Mouse (Mus musculus) adrenal gland, postnatal 25 days (tissue): Measurements from ENCODE around the gene Tbc1d10a. TPM values are rescaled to one million over a fixed set of nuclear protein-coding genes. Genes with fewer than 3 reads are reported as not detected.
A peak's percentile ranks its signal among the peaks of the same experiment; 100 is the strongest.
"Not testable (repeated sequence)": the region's sequence is repeated elsewhere in the genome, so short reads cannot be mapped to it uniquely, and the experiment has no call there.

Source experiments
- DNase-seq: peaks from one replicate; pipeline ENCODE4 v3.0.0; 2021; ENCODE audit warnings: mixed read lengths
- total RNA-seq: library from RNA; stranded (reverse); gene quantifications from 2 replicates; pipeline ENCODE4 v1.2.3, GENCODE M21; 2021

Tbc1d10a gene
- total RNA-seq, 1 experiment from 2014 or later: 15.8 TPM

DNA sequence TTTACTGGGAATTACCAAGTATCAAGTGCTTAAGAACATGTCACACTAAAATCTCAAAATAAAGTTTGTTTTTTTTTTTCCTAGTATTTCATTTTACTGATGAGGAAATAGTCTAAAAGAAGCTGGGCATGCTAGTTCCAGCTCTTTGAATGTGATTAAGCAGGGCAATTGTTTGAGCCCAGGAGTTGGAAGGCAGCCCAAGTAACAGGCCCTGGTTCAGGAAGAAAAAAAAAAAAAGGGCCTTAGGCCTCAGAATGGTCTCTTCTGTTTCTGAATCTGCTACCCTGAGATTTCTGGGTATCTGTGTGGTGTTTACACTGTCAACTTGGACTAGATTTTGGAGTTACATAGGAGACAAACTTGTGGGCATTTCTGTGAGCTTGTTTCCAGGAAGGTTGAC lies 3.1 kb upstream of the Tbc1d10a start:
- no peak for DNase-seq

DNA sequence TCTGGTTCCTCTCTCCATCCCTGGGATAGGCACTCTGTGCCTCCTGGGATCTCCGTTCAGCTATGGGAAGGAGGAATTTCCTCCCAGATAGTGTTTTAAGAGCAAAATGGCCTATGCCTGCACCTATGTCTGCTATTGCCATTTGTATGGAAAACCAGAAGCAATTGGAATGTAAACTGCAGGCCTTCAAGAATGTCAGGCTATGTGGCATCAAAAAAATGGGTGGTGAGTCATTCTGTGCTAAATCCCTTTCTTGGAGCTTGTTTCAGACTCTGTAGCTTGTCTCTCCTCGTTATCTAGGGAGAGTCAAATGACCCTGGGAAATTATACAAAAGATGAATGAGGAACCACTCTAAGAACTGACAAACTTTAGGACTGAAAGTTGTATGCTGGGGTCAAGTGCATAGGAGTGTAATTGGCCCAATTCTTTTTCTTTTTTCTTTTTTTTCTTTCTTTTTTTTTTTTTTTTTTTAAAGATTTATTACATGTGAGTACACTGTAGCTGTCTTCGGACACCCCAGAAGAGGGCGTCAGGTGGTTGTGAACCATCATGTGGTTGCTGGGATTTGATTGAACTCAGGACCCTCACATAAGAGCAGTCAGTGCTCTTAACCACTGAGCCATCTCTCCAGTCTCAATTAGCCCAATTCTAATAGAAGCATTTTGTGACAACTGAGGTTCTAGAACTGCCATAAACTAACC lies 2.2 kb upstream of the Tbc1d10a start:
- no peak for DNase-seq

- DNase-seq: not testable (repeated sequence)
Measured at GRCm38 (mm10) chr11:4185480-4185879, 1.1 kb upstream of the Tbc1d10a start.

DNA sequence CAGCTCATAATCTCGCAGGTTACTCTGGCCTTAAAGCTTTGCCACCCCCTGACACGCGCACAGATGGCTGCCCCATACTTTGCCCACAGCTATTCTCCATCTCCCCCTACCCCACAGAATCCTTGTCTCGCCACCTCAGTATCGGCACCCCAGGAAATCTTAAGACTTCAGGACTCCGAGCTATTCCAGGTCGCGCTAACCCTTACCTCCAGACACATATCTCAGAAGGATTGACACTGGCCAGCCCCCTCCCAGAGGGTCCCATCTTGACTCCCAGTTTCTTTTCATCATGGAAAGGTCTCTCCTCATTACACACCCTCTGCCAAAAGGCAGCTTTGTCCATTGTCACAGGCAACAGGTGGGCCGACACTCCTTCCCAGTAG lies 720 bp downstream of the Tbc1d10a start:
- DNase-seq: no peak

DNA sequence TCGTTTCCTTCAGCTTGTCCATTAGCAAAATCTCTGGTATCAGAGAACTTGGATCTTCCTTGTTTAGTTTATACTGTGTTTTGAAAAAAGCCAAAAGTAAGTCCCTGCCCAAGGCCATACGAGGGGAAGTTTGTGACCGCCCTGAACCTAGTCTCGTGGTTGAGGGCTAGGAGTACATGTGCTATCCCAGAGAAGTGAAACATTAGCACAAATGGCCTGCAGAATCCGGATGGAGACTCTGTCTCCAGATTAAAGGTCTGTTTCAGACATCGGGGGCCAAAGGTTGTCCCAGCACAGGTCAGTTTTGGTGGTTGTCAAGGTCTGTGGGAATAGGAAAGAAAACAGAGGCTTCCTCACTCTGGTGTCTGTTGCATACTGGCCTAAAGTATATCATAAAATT lies 2.6 kb downstream of the Tbc1d10a start:
- DNase-seq: no peak

DNA sequence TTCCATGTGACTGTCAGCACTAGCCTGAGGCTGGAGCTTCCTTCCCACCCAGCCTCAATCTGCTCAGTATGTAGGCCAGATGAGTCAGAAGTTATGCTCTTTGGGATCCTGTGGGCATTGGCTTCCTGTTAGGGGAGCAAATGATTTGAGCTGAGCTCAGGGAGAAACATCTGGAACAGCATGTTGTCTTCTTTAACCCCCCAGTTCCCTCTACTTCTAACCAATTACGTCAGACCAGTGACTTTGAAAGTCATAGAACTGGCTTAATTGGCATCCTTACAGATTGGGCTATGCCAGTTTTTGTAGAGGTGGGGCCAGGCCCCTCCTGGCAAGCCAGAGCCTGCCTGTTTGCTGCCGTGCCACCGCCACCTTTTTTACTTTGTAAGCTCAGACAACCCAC lies 4.1 kb downstream of the Tbc1d10a start:
- no peak for DNase-seq

DNA sequence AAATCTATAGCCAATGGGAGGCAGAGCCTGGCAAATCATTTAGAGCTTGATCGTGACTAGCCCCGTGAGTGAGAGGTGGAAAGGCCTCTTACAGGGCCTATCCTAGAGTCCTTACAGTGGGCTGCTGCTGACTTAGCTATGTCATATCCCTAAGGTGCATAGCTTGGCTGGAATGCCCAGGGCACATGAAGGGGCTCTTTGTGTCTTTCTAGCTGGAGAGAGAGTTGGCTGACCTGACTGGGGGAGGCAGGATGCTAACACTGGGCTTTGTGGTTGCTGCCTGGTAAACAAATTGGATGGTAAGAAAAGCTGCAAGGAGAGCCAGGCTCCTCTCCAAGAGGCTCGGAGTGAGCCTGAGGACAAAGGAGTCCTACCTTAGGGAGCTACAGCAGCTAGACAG lies 6.2 kb downstream of the Tbc1d10a start:
- DNase-seq: no peak

DNA sequence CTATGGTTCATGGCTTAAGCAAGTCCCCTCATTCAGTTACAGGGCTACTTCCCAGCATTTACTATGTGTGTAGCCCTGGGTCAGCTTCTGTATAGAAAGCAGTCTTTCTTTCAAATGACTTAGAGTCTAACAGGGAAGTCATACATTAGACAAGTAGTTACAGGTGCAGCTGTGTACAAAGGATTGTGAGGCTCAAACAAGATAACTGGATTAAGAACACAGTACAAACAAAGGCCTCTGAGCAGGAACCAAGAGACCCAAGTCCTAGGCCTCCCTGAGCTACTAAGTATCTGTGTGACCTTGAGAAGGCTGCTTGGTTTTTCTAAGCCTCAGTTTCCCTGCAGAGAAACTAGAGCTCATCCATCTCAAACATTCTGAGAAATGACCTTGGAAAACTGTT lies 6.8 kb downstream of the Tbc1d10a start:
- DNase-seq: no peak

GRCm38 (mm10) chr11:4195597-4196031 lies 9.0 kb downstream of the Tbc1d10a start:
- DNase-seq: no peak

GRCm38 (mm10) chr11:4196636-4197035 lies 10.0 kb downstream of the Tbc1d10a start:
- DNase-seq: no peak

DNA sequence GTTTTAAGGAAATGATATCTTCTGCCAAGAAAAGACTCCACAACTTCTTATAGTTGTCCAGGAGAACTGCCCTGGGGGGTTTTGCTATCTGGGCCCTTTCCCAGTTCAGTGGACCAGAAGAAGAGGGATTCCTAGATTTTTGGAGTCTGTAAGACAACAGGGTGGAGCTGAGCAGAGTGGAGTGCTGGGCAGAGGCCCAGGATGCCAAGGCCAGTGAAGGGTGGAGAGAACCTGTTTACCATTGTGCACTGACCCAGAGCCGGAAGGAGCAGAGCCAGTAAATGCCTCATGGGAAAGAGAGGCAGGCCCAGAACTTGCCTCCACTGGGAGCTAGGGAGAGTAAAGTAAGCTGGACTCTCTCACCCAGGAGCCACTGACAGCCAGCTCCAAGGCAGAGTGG lies 11.1 kb downstream of the Tbc1d10a start:
- peak; percentile 40 for DNase-seq

DNA sequence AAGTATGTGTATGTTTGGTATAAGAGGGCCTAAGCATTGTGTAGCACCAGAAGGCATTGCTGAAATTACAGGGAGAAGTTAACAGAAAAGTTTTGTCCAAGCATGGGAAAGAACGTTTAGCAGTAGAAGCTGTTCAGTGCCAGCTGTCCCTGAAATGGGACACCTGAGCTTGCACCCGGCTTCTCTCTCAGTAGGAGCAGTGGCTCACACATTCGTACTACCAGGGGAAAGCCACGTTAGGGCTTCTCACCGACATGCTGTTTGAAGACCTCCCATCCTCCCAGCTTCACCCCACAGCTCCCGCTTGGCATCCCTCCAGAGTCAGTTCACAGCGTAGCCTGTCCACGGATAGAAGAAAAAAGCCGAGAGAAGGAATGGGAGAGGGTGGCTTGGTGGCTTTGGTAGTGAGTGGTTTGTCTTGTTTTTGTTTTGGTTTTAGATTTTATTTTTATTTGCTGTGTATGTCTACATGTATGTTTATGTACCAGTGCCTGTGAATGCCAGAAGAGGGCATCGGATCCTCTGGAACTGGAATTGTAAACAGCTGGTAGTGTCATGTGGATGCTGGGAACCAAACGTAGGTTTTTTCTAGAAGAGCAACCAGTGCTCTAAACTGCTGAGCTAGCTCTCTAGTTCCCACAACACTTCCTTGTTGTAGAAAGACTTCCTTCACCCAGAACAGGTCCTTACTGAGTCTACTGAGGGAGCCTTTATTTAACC lies 15.6 kb downstream of the Tbc1d10a start:
- DNase-seq: no peak

DNA sequence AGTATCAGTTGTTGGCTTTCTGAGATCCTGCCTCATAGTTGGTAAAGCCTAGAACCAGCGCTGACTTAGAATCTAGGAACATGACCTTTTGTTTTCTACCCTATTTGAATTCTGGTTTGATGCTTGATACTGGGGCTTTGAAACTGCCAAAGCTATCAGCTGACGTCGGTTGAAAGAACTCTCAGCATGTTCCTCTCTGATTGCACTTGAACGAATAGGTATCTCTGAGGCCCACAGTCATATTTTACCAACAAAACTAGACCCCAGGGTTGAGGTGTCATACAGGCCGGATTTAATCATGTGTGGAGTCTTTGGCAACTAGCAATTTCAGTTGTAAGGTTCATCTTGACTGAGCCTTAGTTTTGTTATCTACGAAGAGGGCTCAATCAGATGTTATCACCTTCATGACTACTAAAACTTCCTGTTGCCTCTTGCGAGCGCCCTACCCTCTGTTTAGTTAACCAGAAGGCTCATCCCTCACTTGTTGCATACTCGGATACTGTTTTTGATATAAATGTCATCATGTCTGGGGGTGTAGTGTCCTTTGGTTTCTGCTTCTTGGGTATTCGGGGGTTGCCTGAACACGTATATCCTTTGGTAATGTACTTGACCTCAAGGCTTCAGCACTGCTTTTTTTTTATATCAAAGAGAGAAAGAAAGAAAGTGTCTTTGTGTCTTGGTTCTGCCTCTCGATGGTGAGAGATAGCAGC lies 16.6 kb downstream of the Tbc1d10a start:
- no peak for DNase-seq

DNA sequence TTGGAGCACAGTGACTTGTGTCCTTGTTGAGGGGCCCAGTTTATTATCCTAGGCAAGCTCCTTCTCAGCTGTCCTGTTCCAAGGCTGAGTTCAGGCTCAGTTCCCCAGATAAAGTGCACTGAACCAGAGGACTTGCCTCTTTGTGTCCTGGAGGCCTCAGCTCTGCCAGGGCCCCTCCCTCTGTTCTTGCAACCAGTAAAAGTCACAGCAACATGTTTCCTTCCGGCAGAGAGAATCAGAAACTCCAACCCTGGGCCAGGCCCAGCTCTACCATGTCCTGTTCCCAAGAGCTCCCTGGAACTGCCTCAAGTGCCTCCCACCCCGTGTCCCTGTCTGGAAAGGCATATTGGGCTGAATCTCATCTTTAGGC lies 17.1 kb downstream of the Tbc1d10a start:
- peak; percentile 57 for DNase-seq

DNA sequence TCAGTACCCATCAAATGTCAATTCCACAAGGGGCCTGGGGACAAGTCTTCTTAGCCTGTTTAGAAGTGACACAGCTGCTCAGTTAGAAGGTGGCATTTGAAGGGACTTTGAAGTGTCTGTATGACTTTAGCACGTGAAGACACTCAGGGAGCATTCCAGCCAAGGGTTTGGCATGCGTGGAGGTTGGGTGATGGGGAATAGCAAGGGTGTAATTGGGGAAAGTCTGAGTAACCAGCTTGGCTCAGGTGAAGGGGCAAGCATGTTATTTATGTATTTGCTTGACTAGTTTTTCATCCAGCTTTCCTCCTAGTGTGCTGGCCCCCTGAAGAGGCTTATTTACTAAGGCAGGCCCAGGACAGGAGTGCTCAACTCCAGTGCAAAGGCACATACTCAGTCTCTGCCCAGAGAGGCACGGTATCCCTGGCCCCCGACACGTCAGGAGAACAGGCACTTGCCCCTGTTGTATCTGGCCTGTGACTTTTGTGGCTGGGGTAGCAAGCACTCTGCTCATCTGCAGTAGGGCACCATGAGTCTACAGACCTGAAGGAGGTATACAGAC lies 18.6 kb downstream of the Tbc1d10a start:
- no peak for DNase-seq

- no peak for DNase-seq
Measured at GRCm38 (mm10) chr11:4205951-4206350, 19.4 kb downstream of the Tbc1d10a start.

GRCm38 (mm10) chr11:4206563-4206962 lies 20.0 kb downstream of the Tbc1d10a start:
- no peak for DNase-seq

GRCm38 (mm10) chr11:4207655-4208054 lies 21.1 kb downstream of the Tbc1d10a start:
- DNase-seq: no peak

DNA sequence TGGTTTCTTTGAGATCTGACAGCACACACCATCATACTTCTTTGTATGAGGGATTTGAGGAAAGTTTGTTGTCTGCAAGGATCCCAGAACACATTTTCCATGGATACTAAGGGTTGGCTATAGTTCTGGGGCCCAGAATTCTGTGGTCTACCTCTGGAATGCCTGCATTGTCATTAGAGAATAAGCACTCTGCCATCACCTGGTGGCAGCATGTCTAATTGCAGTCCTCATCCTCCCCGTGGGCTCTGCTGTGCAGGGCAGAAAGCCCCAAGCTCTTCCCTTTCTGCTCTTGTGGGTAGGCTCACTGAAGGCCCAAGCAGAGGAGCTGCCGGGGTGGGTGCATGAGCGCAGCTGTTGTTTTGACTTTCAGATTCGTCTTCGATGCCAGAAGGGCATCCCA lies 23.0 kb downstream of the Tbc1d10a start:
- no peak for DNase-seq

GRCm38 (mm10) chr11:4210786-4211185 lies 24.2 kb downstream of the Tbc1d10a start:
- DNase-seq: no peak

DNA sequence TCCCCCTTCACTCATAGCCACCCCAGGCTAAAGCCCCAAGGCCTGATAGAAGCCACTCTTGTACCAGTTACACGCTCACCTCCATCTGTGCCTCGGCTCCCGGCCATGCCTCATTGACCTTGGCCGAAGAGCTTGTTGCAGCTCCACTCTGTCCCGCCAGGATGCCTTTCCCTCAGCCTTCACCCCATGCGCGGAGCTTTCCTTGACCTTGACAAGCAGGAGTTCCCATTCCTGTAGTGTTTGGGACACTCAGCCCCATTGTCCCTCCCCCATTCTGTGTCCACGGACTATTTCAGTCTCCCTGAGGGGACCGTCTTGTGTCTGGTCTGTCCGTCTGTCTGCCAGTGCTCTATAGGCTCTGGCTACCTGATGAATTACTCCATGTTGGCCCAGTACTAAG lies 26.5 kb downstream of the Tbc1d10a start:
- no peak for DNase-seq

GRCm38 (mm10) chr11:4214572-4214971 lies 28.0 kb downstream of the Tbc1d10a start:
- no peak for DNase-seq

DNA sequence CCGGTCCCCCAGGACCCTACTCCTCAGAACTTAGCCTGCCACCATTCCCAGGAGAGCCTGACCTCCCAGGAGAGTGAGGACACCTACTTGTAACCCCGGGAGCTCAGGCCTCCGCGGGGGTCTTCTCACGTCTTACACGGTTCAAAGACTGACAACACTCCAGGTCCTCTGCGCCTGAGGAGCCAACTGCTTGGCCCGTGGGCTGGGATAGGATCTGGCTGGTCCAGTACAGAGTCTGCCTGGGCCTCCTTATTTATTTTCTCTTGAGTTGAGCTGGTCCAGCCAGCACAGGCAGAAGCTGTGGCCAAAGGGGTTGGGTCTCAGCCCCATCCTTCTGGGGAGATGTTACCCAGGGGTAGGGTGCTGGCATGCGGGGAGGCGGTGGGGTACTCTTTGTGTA lies 28.5 kb downstream of the Tbc1d10a start:
- DNase-seq: no peak
